Comparison of ENCODE assay signal across 9 mouse cellular contexts in the genomic region with DNA sequence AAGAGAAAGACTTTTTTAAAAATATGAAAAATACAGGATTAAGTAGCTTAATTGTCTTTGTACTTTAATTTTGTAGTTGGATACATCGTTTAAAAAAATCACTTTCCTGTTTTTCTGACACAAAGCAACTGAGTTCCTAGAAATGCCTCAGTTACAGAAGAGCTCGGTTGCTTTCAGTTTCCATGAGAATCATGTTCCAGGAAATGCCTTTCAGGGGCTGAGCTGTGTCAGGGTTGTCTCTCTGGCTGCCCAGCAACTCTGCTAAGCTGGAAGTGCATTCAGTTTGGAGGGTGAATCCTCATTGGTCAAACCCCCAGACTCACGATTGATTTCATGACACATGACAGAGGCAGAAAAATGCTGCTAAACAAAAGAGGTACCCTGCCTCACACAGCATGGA. TPM values are rescaled to one million over a fixed set of nuclear protein-coding genes. Genes with fewer than 3 reads are reported as not detected.
DNase-seq lines count a peak whose midpoint lies in the region; ATAC-seq and TF ChIP-seq lines count a peak whose summit lies in the region.
"Not testable (repeated sequence)": the region's sequence is repeated elsewhere in the genome, so short reads cannot be mapped to it uniquely, and the experiment has no call there.
"Had no signal": no experiment of that assay in that cellular context is flagged by ENCODE, and none has a peak within 500 bp of the region (broad histone marks: within the 10 kb centered on the region; RNA-seq: fewer than 3 reads in every experiment).

No protein-coding gene starts in this region.

- H3K4me3 ChIP-seq in heart, embryonic 15.5 days; kidney, adult 2 months (ENCODE audit: insufficient read depth, low read depth, low read length); liver, postnatal 0 days (ENCODE audit: low read depth, low read length); stomach, embryonic 15.5 days (replicated peaks): not testable (repeated sequence)
- peak overlapping the region; percentile 59 for H3K4me3 ChIP-seq in megakaryocyte, embryonic 14.5 days (replicated peaks)

- not testable (repeated sequence) for H3K4me1 ChIP-seq in heart, embryonic 15.5 days (replicated peaks); kidney, adult 2 months (ENCODE audit: control insufficient read depth, insufficient read depth, low read length); liver, postnatal 0 days (ENCODE audit: insufficient read depth); stomach, embryonic 15.5 days
- H3K4me1 ChIP-seq in megakaryocyte, embryonic 14.5 days: peaks cover 57% of the 10 kb centered on the region

- H3K27me3 ChIP-seq in heart, embryonic 15.5 days; kidney, adult 2 months (replicated peaks; ENCODE audit: control insufficient read depth, insufficient read depth, low read length); liver, postnatal 0 days (ENCODE audit: insufficient read depth, low read length); megakaryocyte, embryonic 14.5 days (replicated peaks); stomach, embryonic 15.5 days (replicated peaks): not testable (repeated sequence)

- not testable (repeated sequence) for H3K36me3 ChIP-seq in heart, embryonic 15.5 days; kidney, adult 2 months (ENCODE audit: control insufficient read depth, insufficient read depth, low read length); liver, postnatal 0 days (replicated peaks; ENCODE audit: insufficient read depth, low read length); megakaryocyte, embryonic 14.5 days (replicated peaks; ENCODE audit: low read length); stomach, embryonic 15.5 days

- not testable (repeated sequence) for TF ChIP-seq EP300 in liver, postnatal 0 days (IDR thresholded peaks at IDR 0.05; ENCODE audit: low read depth)

- H3K4me2 ChIP-seq in heart, embryonic 15.5 days; liver, postnatal 0 days (ENCODE audit: low read depth, low read length); stomach, embryonic 15.5 days: not testable (repeated sequence)

- TF ChIP-seq POLR2A in kidney, adult 2 months (IDR thresholded peaks at IDR 0.05; ENCODE audit: low read depth, low read length): not testable (repeated sequence)

- ATAC-seq in heart, embryonic 15.5 days (replicated peaks; ENCODE audit: insufficient number of reproducible peaks, insufficient read depth, low FRiP score, low read depth); liver, postnatal 0 days; stomach, embryonic 15.5 days (ENCODE audit: insufficient read depth, low FRiP score, low read depth): not testable (repeated sequence)

- not testable (repeated sequence) for H3K9me3 ChIP-seq in heart, embryonic 15.5 days (replicated peaks); liver, postnatal 0 days (ENCODE audit: low read length); megakaryocyte, embryonic 14.5 days; stomach, embryonic 15.5 days

- not testable (repeated sequence) for H3K9ac ChIP-seq in heart, embryonic 15.5 days; liver, postnatal 0 days (replicated peaks); stomach, embryonic 15.5 days

- TF ChIP-seq CTCF in kidney, adult 2 months (conservative IDR thresholded peaks at IDR 0.05; ENCODE audit: insufficient read depth, insufficient read length, low read depth, low read length); liver, postnatal 0 days (IDR thresholded peaks at IDR 0.05; ENCODE audit: low read depth): not testable (repeated sequence)

- DNase-seq in CD4-positive helper T cell, adult 2 months (ENCODE audit: low read depth, low spot score): peak; percentile 63
- peak; percentile 24 for DNase-seq in adrenal gland, adult 2 months
- DNase-seq in heart, adult 11 months: peak; percentile 95
- DNase-seq in kidney, adult 2 months: peak; percentile 68
- not testable (repeated sequence) for DNase-seq in liver, postnatal 0 days

- WGBS in heart, embryonic 15.5 days: 37% methylated on average over 3 of the region's 3 CpGs
- WGBS in kidney, adult 2 months: 27% methylated on average over 3 of the region's 3 CpGs
- 25% methylated on average over 3 of the region's 3 CpGs for whole genome bisulfite sequencing in liver, postnatal 0 days (ENCODE audit: insufficient replicate concordance)
- 42% methylated on average over 3 of the region's 3 CpGs for WGBS in stomach, embryonic 15.5 days

- H3K27ac ChIP-seq in heart, embryonic 15.5 days: peak overlapping the region; percentile 27
- peak overlapping the region; percentile 93 for H3K27ac ChIP-seq in kidney, adult 2 months (ENCODE audit: insufficient read depth, low read depth, low read length)
- 0 out of 2 replicates have a peak overlapping the region, but pooled peaks have one; percentile 3 for H3K27ac ChIP-seq in liver, postnatal 0 days (ENCODE audit: low read depth)
- H3K27ac ChIP-seq in stomach, embryonic 15.5 days: peak overlapping the region; percentile 7; the same call in 1 of the 2 replicates

RNA-seq across cellular contexts. Expression of a gene that starts 6.3 kb away (rescaled TPM):
- total RNA-seq in adrenal gland, adult 2 months (2021): 1 to 10 TPM; 3.9 to 4.8 TPM
- polyA plus RNA-seq in adrenal gland, adult 2 months (2012; rRNA removed): 2.9 and 3.7 TPM in 2 replicates
- polyA plus RNA-seq in heart, embryonic 15.5 days (2015; fragmentation: Nextera tagmentation; extraction: Ambion mirVana): 3.3 and 6.5 TPM in 2 replicates
- 7.9 and 10.1 TPM in 2 replicates for polyA plus RNA-seq in kidney, adult 2 months (2012; rRNA removed)
- polyA plus RNA-seq in liver, postnatal 0 days (2015; fragmentation: Nextera tagmentation; extraction: Ambion mirVana): 1.2 and 1.4 TPM in 2 replicates
- polyA plus RNA-seq in megakaryocyte, embryonic 14.5 days (2012; ENCODE audit: insufficient read depth, low replicate concordance): 2.3 TPM in 1 of 2 replicates, not detected in the other
- 0.78 and 1.3 TPM in 2 replicates for polyA plus RNA-seq in stomach, embryonic 15.5 days (2015; fragmentation: Nextera tagmentation; extraction: Ambion mirVana)

RNA-seq across cellular contexts. Expression of a gene that starts 6.4 kb away (rescaled TPM):
- total RNA-seq in adrenal gland, adult 2 months (2021): under 1 TPM; 0.40 to 0.52 TPM
- 0.20 and 0.24 TPM in 2 replicates for polyA plus RNA-seq in adrenal gland, adult 2 months (2012; rRNA removed)
- 1.2 and 5.3 TPM in 2 replicates for polyA plus RNA-seq in heart, embryonic 15.5 days (2015; fragmentation: Nextera tagmentation; extraction: Ambion mirVana)
- polyA plus RNA-seq in kidney, adult 2 months (2012; rRNA removed): 0.56 and 1.2 TPM in 2 replicates
- polyA plus RNA-seq in liver, postnatal 0 days (2015; fragmentation: Nextera tagmentation; extraction: Ambion mirVana): 2.1 and 2.5 TPM in 2 replicates
- polyA plus RNA-seq in megakaryocyte, embryonic 14.5 days (2012; ENCODE audit: insufficient read depth, low replicate concordance): 0.47 TPM in 1 of 2 replicates, not detected in the other
- 1.3 and 1.5 TPM in 2 replicates for polyA plus RNA-seq in stomach, embryonic 15.5 days (2015; fragmentation: Nextera tagmentation; extraction: Ambion mirVana)
- total RNA-seq: layer of hippocampus, postnatal 36 days had no signal

RNA-seq across cellular contexts. Expression of a gene that starts 6.4 kb away (rescaled TPM):
- total RNA-seq in adrenal gland, adult 2 months (2021): 1 to 10 TPM; 8.5 to 8.7 TPM
- polyA plus RNA-seq in adrenal gland, adult 2 months (2012; rRNA removed): 1.5 and 1.9 TPM in 2 replicates
- 3.7 and 5.7 TPM in 2 replicates for polyA plus RNA-seq in heart, embryonic 15.5 days (2015; fragmentation: Nextera tagmentation; extraction: Ambion mirVana)
- 3.6 and 5.4 TPM in 2 replicates for polyA plus RNA-seq in kidney, adult 2 months (2012; rRNA removed)
- 2.4 and 2.8 TPM in 2 replicates for polyA plus RNA-seq in liver, postnatal 0 days (2015; fragmentation: Nextera tagmentation; extraction: Ambion mirVana)
- 3.6 TPM in 1 of 2 replicates, not detected in the other for polyA plus RNA-seq in megakaryocyte, embryonic 14.5 days (2012; ENCODE audit: insufficient read depth, low replicate concordance)
- 2.4 and 2.7 TPM in 2 replicates for polyA plus RNA-seq in stomach, embryonic 15.5 days (2015; fragmentation: Nextera tagmentation; extraction: Ambion mirVana)

Comparison
In these comparisons a context has a peak if more than half of its experiments do, and no peak if none do; other contexts are left out.
1. H3K27ac ChIP-seq: peak in every context shown above with its lines; median percentile 93 in kidney, adult 2 months; 27 in heart, embryonic 15.5 days; 7 in stomach, embryonic 15.5 days; 3 in liver, postnatal 0 days.